Mouse (Mus musculus) bone marrow, adult 2 months (tissue): Measurements from ENCODE around the gene Adamts12.

ENCODE experiments used
- CTCF ChIP-seq: fragments of 200-500 bp; IDR thresholded peaks from 2 replicates; pipeline ENCODE4 v1.5.1; 2011; ENCODE audit warnings: low read length, control low read depth; ENCODE audit not compliant: control insufficient read depth, insufficient read depth
- POLR2A ChIP-seq: fragments of 200-500 bp; IDR thresholded peaks from 2 replicates; pipeline ENCODE4 v1.6.1; 2011; ENCODE audit warnings: low read depth, mild to moderate bottlenecking, control low read depth, low read length, borderline replicate concordance; ENCODE audit not compliant: control insufficient read depth

DNA sequence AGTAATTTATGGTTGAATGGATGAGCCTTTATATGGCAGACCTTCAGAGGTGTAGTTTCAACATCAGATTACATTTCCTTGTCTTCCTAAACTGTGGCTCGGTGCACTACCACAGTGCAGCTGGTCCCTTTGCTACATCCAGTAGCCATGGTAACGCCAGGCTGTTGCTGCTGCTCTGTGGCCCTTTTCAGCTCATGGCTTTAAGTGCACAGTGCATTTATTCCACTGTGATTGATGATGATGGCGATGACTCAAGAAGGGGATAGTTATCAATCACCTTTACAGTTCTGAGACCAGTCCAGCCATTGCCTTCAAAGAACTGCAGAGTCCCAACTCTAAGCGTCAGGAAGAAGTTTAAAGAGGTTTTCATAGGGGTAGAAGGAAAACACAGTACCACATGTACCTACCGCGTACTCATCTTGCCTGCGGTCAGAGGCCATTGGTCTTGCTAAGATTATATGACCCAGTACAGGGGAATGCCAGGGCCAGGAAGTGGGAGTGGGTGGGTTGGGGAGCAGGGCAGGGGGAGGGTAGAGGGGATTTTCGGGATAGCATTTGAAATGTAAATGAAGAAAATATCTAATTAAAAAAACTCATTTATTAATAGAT is 18.5 kb downstream of the Adamts12 start:
- no peak for TF ChIP-seq POLR2A
- TF ChIP-seq CTCF = no peak
